Mouse (Mus musculus): ENCODE data around the gene Ifnk. TPM values are rescaled to one million over a fixed set of nuclear protein-coding genes. Genes with fewer than 3 reads are reported as not detected.

The Ifnk gene
- polyA plus RNA-seq, 1 experiment: not detected

- Histone ChIP-seq H3K4me1 (peaks cover 26% of the 10 kb centered on the region), H3K9me3 (no peaks in the 10 kb centered on the region), H3K27me3 (replicated peaks) (peaks cover 23% of the 10 kb centered on the region), H3K36me3 (replicated peaks; ENCODE audit: low read length) (no peaks in the 10 kb centered on the region), H3K4me3 (replicated peaks) (peak overlapping the region; percentile 95)
- TF ChIP-seq FLI1 (IDR thresholded peaks at IDR 0.05; ENCODE audit: low read length) (no peak), GATA1 (IDR thresholded peaks at IDR 0.05; ENCODE audit: borderline replicate concordance, low read length) (no peak)
Measured at GRCm38 (mm10) chr4:35155132-35155922, 3.5 kb downstream of the Ifnk start.

- no peaks in the 10 kb centered on the region for H3K9me3 ChIP-seq
- H3K27me3 ChIP-seq (replicated peaks): peaks cover 23% of the 10 kb centered on the region
- TF ChIP-seq GATA1 (IDR thresholded peaks at IDR 0.05; ENCODE audit: borderline replicate concordance, low read length) (no peak), FLI1 (IDR thresholded peaks at IDR 0.05; ENCODE audit: low read length) (no peak)
- H3K36me3 ChIP-seq (replicated peaks; ENCODE audit: low read length): no peaks in the 10 kb centered on the region
- peak overlapping the region; percentile 95 for H3K4me3 ChIP-seq (replicated peaks)
- peaks cover 26% of the 10 kb centered on the region for H3K4me1 ChIP-seq
Measured at GRCm38 (mm10) chr4:35156149-35156611, 4.3 kb downstream of the Ifnk start.

- H3K27me3 ChIP-seq (replicated peaks): peaks cover 23% of the 10 kb centered on the region
- TF ChIP-seq FLI1 (IDR thresholded peaks at IDR 0.05; ENCODE audit: low read length) (no peak), GATA1 (IDR thresholded peaks at IDR 0.05; ENCODE audit: borderline replicate concordance, low read length) (no peak)
- H3K9me3 ChIP-seq: peaks cover 4% of the 10 kb centered on the region; the same call in 1 of the 2 replicates
- peak within 1 kb of the TSS; percentile 95 for H3K4me3 ChIP-seq (replicated peaks)
- peaks cover 26% of the 10 kb centered on the region for H3K4me1 ChIP-seq
- no peaks in the 10 kb centered on the region for H3K36me3 ChIP-seq (replicated peaks; ENCODE audit: low read length)
Measured at GRCm38 (mm10) chr4:35156751-35157611, 5.1 kb downstream of the Ifnk start, which contains the start of gene Mob3b. Gene Mob3b, minus strand, starts transcription at chr4:35157484.

- Histone ChIP-seq H3K9me3 (peaks cover 4% of the 10 kb centered on the region; the same call in 1 of the 2 replicates), H3K4me1 (peaks cover 26% of the 10 kb centered on the region), H3K27me3 (replicated peaks) (peaks cover 23% of the 10 kb centered on the region), H3K4me3 (replicated peaks) (no peak overlapping the region), H3K36me3 (replicated peaks; ENCODE audit: low read length) (no peaks in the 10 kb centered on the region)
- TF ChIP-seq GATA1 (IDR thresholded peaks at IDR 0.05; ENCODE audit: borderline replicate concordance, low read length) (no peak), FLI1 (IDR thresholded peaks at IDR 0.05; ENCODE audit: low read length) (no peak)
Measured at GRCm38 (mm10) chr4:35157815-35158214, 6.0 kb downstream of the Ifnk start.

- Histone ChIP-seq H3K36me3 (replicated peaks; ENCODE audit: low read length) (no peaks in the 10 kb centered on the region), H3K4me1 (peaks cover 7% of the 10 kb centered on the region), H3K27me3 (replicated peaks) (no peaks in the 10 kb centered on the region), H3K4me3 (replicated peaks) (no peak overlapping the region), H3K9me3 (peaks cover 4% of the 10 kb centered on the region; the same call in 1 of the 2 replicates)
- TF ChIP-seq FLI1 (IDR thresholded peaks at IDR 0.05; ENCODE audit: low read length) (no peak), GATA1 (IDR thresholded peaks at IDR 0.05; ENCODE audit: borderline replicate concordance, low read length) (no peak)
Measured at GRCm38 (mm10) chr4:35165275-35165674, 13.4 kb downstream of the Ifnk start.

- no peak for TF ChIP-seq GATA1 (IDR thresholded peaks at IDR 0.05; ENCODE audit: borderline replicate concordance, low read length)
- TF ChIP-seq FLI1 (IDR thresholded peaks at IDR 0.05; ENCODE audit: low read length): no peak
- Histone ChIP-seq H3K4me1 (peaks cover 7% of the 10 kb centered on the region), H3K36me3 (replicated peaks; ENCODE audit: low read length) (no peaks in the 10 kb centered on the region), H3K4me3 (replicated peaks) (no peak overlapping the region), H3K27me3 (replicated peaks) (no peaks in the 10 kb centered on the region), H3K9me3 (peaks cover 4% of the 10 kb centered on the region; the same call in 1 of the 2 replicates)
Measured at GRCm38 (mm10) chr4:35165947-35166346, 14.1 kb downstream of the Ifnk start.

GRCm38 (mm10) chr4:35167855-35168254 lies 16.0 kb downstream of the Ifnk start:
- Histone ChIP-seq H3K27me3 (replicated peaks) (no peaks in the 10 kb centered on the region), H3K4me1 (peaks cover 7% of the 10 kb centered on the region), H3K9me3 (peaks cover 7% of the 10 kb centered on the region; the same call in 1 of the 2 replicates), H3K4me3 (replicated peaks) (no peak overlapping the region), H3K36me3 (replicated peaks; ENCODE audit: low read length) (no peaks in the 10 kb centered on the region)
- TF ChIP-seq FLI1 (IDR thresholded peaks at IDR 0.05; ENCODE audit: low read length) (no peak), GATA1 (IDR thresholded peaks at IDR 0.05; ENCODE audit: borderline replicate concordance, low read length) (no peak)

GRCm38 (mm10) chr4:35169571-35170125 lies 17.8 kb downstream of the Ifnk start:
- Histone ChIP-seq H3K4me1 (peaks cover 7% of the 10 kb centered on the region), H3K36me3 (replicated peaks; ENCODE audit: low read length) (no peaks in the 10 kb centered on the region), H3K27me3 (replicated peaks) (no peaks in the 10 kb centered on the region), H3K9me3 (peaks cover 7% of the 10 kb centered on the region; the same call in 1 of the 2 replicates), H3K4me3 (replicated peaks) (no peak overlapping the region)
- no peak for TF ChIP-seq GATA1 (IDR thresholded peaks at IDR 0.05; ENCODE audit: borderline replicate concordance, low read length)
- no peak for TF ChIP-seq FLI1 (IDR thresholded peaks at IDR 0.05; ENCODE audit: low read length)

GRCm38 (mm10) chr4:35172471-35172870 lies 20.6 kb downstream of the Ifnk start:
- Histone ChIP-seq H3K4me1 (no peaks in the 10 kb centered on the region), H3K27me3 (replicated peaks) (no peaks in the 10 kb centered on the region), H3K4me3 (replicated peaks) (no peak overlapping the region), H3K36me3 (replicated peaks; ENCODE audit: low read length) (no peaks in the 10 kb centered on the region), H3K9me3 (peaks cover 7% of the 10 kb centered on the region; the same call in 1 of the 2 replicates)
- no peak for TF ChIP-seq FLI1 (IDR thresholded peaks at IDR 0.05; ENCODE audit: low read length)
- TF ChIP-seq GATA1 (IDR thresholded peaks at IDR 0.05; ENCODE audit: borderline replicate concordance, low read length): no peak
